Mouse (Mus musculus): Measurements from ENCODE around the gene Rapgefl1. TPM values are rescaled to one million over a fixed set of nuclear protein-coding genes. Genes with fewer than 3 reads are reported as not detected.

The Rapgefl1 gene
- 27.1 and 44.2 TPM in 2 replicates for polyA plus RNA-seq (2012; rRNA removed)

GRCm38 (mm10) chr11:98836651-98837141, at the start of gene Rapgefl1:
TSS of gene Rapgefl1 (plus strand) at chr11:98836785.

GRCm38 (mm10) chr11:98795015-98795713, 41.4 kb upstream of the Rapgefl1 start, which contains the start of gene Msl1:
TSS of gene Msl1 (plus strand) at chr11:98795516.

GRCm38 (mm10) chr11:98804605-98805004, 32.0 kb upstream of the Rapgefl1 start, which contains the start of gene Casc3:
TSS of gene Casc3 (plus strand) at chr11:98804905.

GRCm38 (mm10) chr11:98863028-98863750, 26.6 kb downstream of the Rapgefl1 start, which contains the start of gene Wipf2:
TSS of gene Wipf2 (plus strand) at chr11:98863638.

Other genes starting within 250 kb of the Rapgefl1 start
- 25.0 and 29.7 TPM in 2 replicates for gene Ormdl3, start 249.4 kb upstream of the Rapgefl1 start, polyA plus RNA-seq (2012; rRNA removed)
- gene Lrrc3c, start 238.5 kb upstream of the Rapgefl1 start, polyA plus RNA-seq (2012; rRNA removed): not detected in 2 replicates
- gene Gm12355, start 211.1 kb upstream of the Rapgefl1 start, polyA plus RNA-seq (2012; rRNA removed): not detected in 2 replicates
- gene Gsdma3, start 210.4 kb upstream of the Rapgefl1 start, polyA plus RNA-seq (2012; rRNA removed): 0.05 TPM in 1 of 2 replicates, not detected in the other
- 1,555 and 1,561 TPM in 2 replicates for gene Gsdma2, start 190.0 kb upstream of the Rapgefl1 start, polyA plus RNA-seq (2012; rRNA removed)
- gene Gsdma, start 172.4 kb upstream of the Rapgefl1 start, polyA plus RNA-seq (2012; rRNA removed): 10.1 and 13.1 TPM in 2 replicates
- gene Psmd3, start 154.2 kb upstream of the Rapgefl1 start, polyA plus RNA-seq (2012; rRNA removed): 80.1 and 85.7 TPM in 2 replicates
- 0.05 and 0.17 TPM in 2 replicates for gene Csf3, start 135.5 kb upstream of the Rapgefl1 start, polyA plus RNA-seq (2012; rRNA removed)
- gene Med24, start 107.3 kb upstream of the Rapgefl1 start, polyA plus RNA-seq (2012; rRNA removed): 39.7 and 42.3 TPM in 2 replicates
- gene Thra, start 96.1 kb upstream of the Rapgefl1 start, polyA plus RNA-seq (2012; rRNA removed): 39.6 and 53.6 TPM in 2 replicates
- 41.8 and 51.0 TPM in 2 replicates for gene Nr1d1, start 61.5 kb upstream of the Rapgefl1 start, polyA plus RNA-seq (2012; rRNA removed)
- 13.0 and 27.7 TPM in 2 replicates for gene Msl1, start 41.3 kb upstream of the Rapgefl1 start, polyA plus RNA-seq (2012; rRNA removed)
- gene Casc3, start 31.9 kb upstream of the Rapgefl1 start, polyA plus RNA-seq (2012; rRNA removed): 12.8 and 15.0 TPM in 2 replicates
- 8.5 and 14.1 TPM in 2 replicates for gene Wipf2, start 26.9 kb downstream of the Rapgefl1 start, polyA plus RNA-seq (2012; rRNA removed)
- 0.10 and 0.27 TPM in 2 replicates for gene Cdc6, start 71.0 kb downstream of the Rapgefl1 start, polyA plus RNA-seq (2012; rRNA removed)
- 35.6 and 46.0 TPM in 2 replicates for gene Rara, start 91.0 kb downstream of the Rapgefl1 start, polyA plus RNA-seq (2012; rRNA removed)
- 1.8 and 5.1 TPM in 2 replicates for gene Gjd3, start 146.2 kb downstream of the Rapgefl1 start, polyA plus RNA-seq (2012; rRNA removed)
- 0.35 and 1.1 TPM in 2 replicates for gene Top2a, start 187.4 kb downstream of the Rapgefl1 start, polyA plus RNA-seq (2012; rRNA removed)
- 88.4 and 198 TPM in 2 replicates for gene Igfbp4, start 204.5 kb downstream of the Rapgefl1 start, polyA plus RNA-seq (2012; rRNA removed)